Mouse (Mus musculus): ENCODE results near the gene Alpl. TPM values are rescaled to one million over a fixed set of nuclear protein-coding genes. Genes with fewer than 3 reads are reported as not detected.

Alpl gene
- total and polyA plus RNA-seq, 3 experiments: not detected

- H3K27me3 ChIP-seq (ENCODE audit: control insufficient read depth in 1 of 2, insufficient read depth in 2 of 2, low read length in 2 of 2): no peaks in the 10 kb centered on the region
Measured at GRCm38 (mm10) chr4:137722230-137722629, 74.0 kb downstream of the Alpl start.

GRCm38 (mm10) chr4:137721563-137721962 is 74.6 kb downstream of the Alpl start:
- Histone ChIP-seq H3K36me3 (ENCODE audit: control insufficient read depth in 1 of 2, insufficient read depth in 2 of 2, low read length in 2 of 2) (no peaks in the 10 kb centered on the region), H3K4me1 (ENCODE audit: control insufficient read depth in 1 of 2, insufficient read depth in 2 of 2, low read length in 2 of 2) (no peaks in the 10 kb centered on the region), H3K79me2 (ENCODE audit: control insufficient read depth, insufficient read depth, low read length, poor library complexity) (no peaks in the 10 kb centered on the region), H3K9ac (ENCODE audit: control insufficient read depth, low read depth, low read length, poor library complexity, severe bottlenecking) (no peak overlapping the region), H3K9me3 (replicated peaks; ENCODE audit: insufficient read depth, low read length) (no peaks in the 10 kb centered on the region), H3K27me3 (ENCODE audit: control insufficient read depth in 1 of 2, insufficient read depth in 2 of 2, low read length in 2 of 2) (no peaks in the 10 kb centered on the region), H3K4me3 (ENCODE audit: control insufficient read depth in 1 of 2, insufficient read depth in 1 of 2, low read depth in 2 of 2, low read length in 2 of 2) (no peak overlapping the region), H3K27ac (ENCODE audit: control insufficient read depth, low read depth, low read length) (no peak overlapping the region)
- DNase-seq (ENCODE audit: low read depth, low spot score): no peak
- TF ChIP-seq MAX (IDR thresholded peaks at IDR 0.05; ENCODE audit: low read length): no peak
- TF ChIP-seq MAFK (IDR thresholded peaks at IDR 0.05; ENCODE audit: borderline replicate concordance, low read depth, low read length): no peak

More at GRCm38 (mm10) chr4:137722230-137722629, 74.0 kb downstream of the Alpl start:
- Histone ChIP-seq H3K9me3 (replicated peaks; ENCODE audit: insufficient read depth, low read length) (no peaks in the 10 kb centered on the region), H3K9ac (ENCODE audit: control insufficient read depth, low read depth, low read length, poor library complexity, severe bottlenecking) (no peak overlapping the region), H3K27ac (ENCODE audit: control insufficient read depth, low read depth, low read length) (no peak overlapping the region), H3K4me3 (ENCODE audit: control insufficient read depth in 1 of 2, insufficient read depth in 1 of 2, low read depth in 2 of 2, low read length in 2 of 2) (no peak overlapping the region), H3K4me1 (ENCODE audit: control insufficient read depth in 1 of 2, insufficient read depth in 2 of 2, low read length in 2 of 2) (no peaks in the 10 kb centered on the region), H3K36me3 (ENCODE audit: control insufficient read depth in 1 of 2, insufficient read depth in 2 of 2, low read length in 2 of 2) (no peaks in the 10 kb centered on the region), H3K79me2 (ENCODE audit: control insufficient read depth, insufficient read depth, low read length, poor library complexity) (no peaks in the 10 kb centered on the region)
- no peak for TF ChIP-seq MEF2A (IDR thresholded peaks at IDR 0.05; ENCODE audit: extremely low read depth, insufficient replicate concordance, low read depth, low read length, poor library complexity, severe bottlenecking)
- peak; percentile 92 for TF ChIP-seq ZKSCAN1 (IDR thresholded peaks at IDR 0.05; ENCODE audit: low read depth, low read length)
- TF ChIP-seq ELF1 (IDR thresholded peaks at IDR 0.05; ENCODE audit: low read depth, low read length): no peak
- TF ChIP-seq MYB (IDR thresholded peaks at IDR 0.05; ENCODE audit: low read depth, low read length): no peak
- TF ChIP-seq HCFC1 (IDR thresholded peaks at IDR 0.05; ENCODE audit: low read depth, low read length): no peak
- TF ChIP-seq TBP (IDR thresholded peaks at IDR 0.05; ENCODE audit: low read depth, low read length): no peak
- DNase-seq (ENCODE audit: low read depth, low spot score): no peak

GRCm38 (mm10) chr4:137719378-137720077 is 76.7 kb downstream of the Alpl start:
- TF ChIP-seq MYB (IDR thresholded peaks at IDR 0.05; ENCODE audit: low read depth, low read length) (no peak), TBP (IDR thresholded peaks at IDR 0.05; ENCODE audit: low read depth, low read length) (no peak), MXI1 (IDR thresholded peaks at IDR 0.05; ENCODE audit: low read depth, low read length) (no peak), E2F4 (IDR thresholded peaks at IDR 0.05; ENCODE audit: borderline replicate concordance, low read depth, low read length) (no peak), JUND (IDR thresholded peaks at IDR 0.05; ENCODE audit: low read depth, low read length) (no peak), POLR2AphosphoS5 (IDR thresholded peaks at IDR 0.05; ENCODE audit: borderline replicate concordance, low read depth, low read length) (no peak), UBTF (IDR thresholded peaks at IDR 0.05; ENCODE audit: borderline replicate concordance, insufficient read depth, low read depth, low read length) (no peak), TCF12 (IDR thresholded peaks at IDR 0.05; ENCODE audit: low read depth, low read length) (no peak), RCOR1 (IDR thresholded peaks at IDR 0.05; ENCODE audit: low read depth, low read length) (no peak), ZC3H11A (IDR thresholded peaks at IDR 0.05; ENCODE audit: low read depth, low read length) (no peak), TAL1 (IDR thresholded peaks at IDR 0.05; ENCODE audit: low read length) (no peak), GATA1 (IDR thresholded peaks at IDR 0.05; ENCODE audit: low read depth, low read length) (no peak), BHLHE40 (IDR thresholded peaks at IDR 0.05; ENCODE audit: borderline replicate concordance, low read depth, low read length) (no peak)
- Histone ChIP-seq H3K27me3 (ENCODE audit: control insufficient read depth in 1 of 2, insufficient read depth in 2 of 2, low read length in 2 of 2) (no peaks in the 10 kb centered on the region), H3K36me3 (ENCODE audit: control insufficient read depth in 1 of 2, insufficient read depth in 2 of 2, low read length in 2 of 2) (no peaks in the 10 kb centered on the region), H3K79me2 (ENCODE audit: control insufficient read depth, insufficient read depth, low read length, poor library complexity) (no peaks in the 10 kb centered on the region), H3K9ac (ENCODE audit: control insufficient read depth, low read depth, low read length, poor library complexity, severe bottlenecking) (no peak overlapping the region), H3K4me1 (ENCODE audit: control insufficient read depth in 1 of 2, insufficient read depth in 2 of 2, low read length in 2 of 2) (no peaks in the 10 kb centered on the region), H3K9me3 (replicated peaks; ENCODE audit: insufficient read depth, low read length) (no peaks in the 10 kb centered on the region), H3K4me3 (ENCODE audit: control insufficient read depth in 1 of 2, insufficient read depth in 1 of 2, low read depth in 2 of 2, low read length in 2 of 2) (no peak overlapping the region), H3K27ac (ENCODE audit: control insufficient read depth, low read depth, low read length) (no peak overlapping the region)
- no peak for DNase-seq (ENCODE audit: low read depth, low spot score)
